ENCODE assay signal across 7 mouse cellular contexts in the genomic region with DNA sequence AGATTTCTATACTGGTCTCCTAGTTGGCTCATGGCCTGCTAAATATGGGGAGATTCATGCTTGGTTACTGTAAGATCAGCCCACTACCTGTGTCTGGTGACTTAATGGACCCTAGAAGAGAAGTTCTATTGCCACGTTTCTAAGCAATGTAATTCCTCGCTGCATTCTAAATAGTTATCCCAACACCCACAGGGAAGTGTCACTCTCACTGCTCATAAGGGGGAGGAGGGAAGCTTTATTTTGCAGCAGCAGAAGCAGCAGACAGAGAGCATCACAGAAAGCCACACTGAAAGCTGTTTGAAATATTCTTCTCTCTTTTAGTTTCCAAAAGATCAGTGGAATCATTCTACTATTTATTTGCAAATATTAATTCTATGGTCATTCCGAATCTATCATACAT.
"Had no signal": no experiment of that assay in that cellular context is flagged by ENCODE, and none has a peak within 500 bp of the region (broad histone marks: within the 10 kb centered on the region; RNA-seq: fewer than 3 reads in every experiment).

No protein-coding gene starts in this region.

- DNase-seq: kidney, adult 18-20 months; kidney, postnatal 10 days; kidney, postnatal 4 days; liver; lung, adult 2 months; lung, postnatal 36 days; thymus, postnatal 4 days had no signal
